Mouse (Mus musculus): ENCODE results near the gene Fam53b. TPM values are rescaled to one million over a fixed set of nuclear protein-coding genes. Genes with fewer than 3 reads are reported as not detected.
A peak's percentile ranks its signal among the peaks of the same experiment; 100 is the strongest.

The Fam53b gene
- polyA plus RNA-seq, 1 experiment, result 52.4 TPM

GRCm38 (mm10) chr7:132852173-132852844 is 38.6 kb upstream of the Fam53b start, which contains the start of gene Eef1akmt2:
Gene Eef1akmt2, minus strand, starts transcription at chr7:132852673.
- H3K4me3 ChIP-seq (ENCODE audit: extremely low read depth, insufficient read depth, insufficient read length), result peak within 1 kb of the TSS; percentile 77
- TF ChIP-seq CTCF (IDR thresholded peaks at IDR 0.05; ENCODE audit: extremely low read depth, insufficient read depth, insufficient read length, insufficient replicate concordance) (no peak), POLR2A (IDR thresholded peaks at IDR 0.05; ENCODE audit: low read depth, low read length) (peak; percentile 34)
- H3K27ac ChIP-seq (ENCODE audit: insufficient read depth, low read length), result peak within 1 kb of the TSS; percentile 95
- peaks cover 5% of the 10 kb centered on the region; the same call in 1 of the 2 replicates for H3K4me1 ChIP-seq (ENCODE audit: control insufficient read depth, insufficient read depth, insufficient read length)
- 1% methylated on average over 37 of the region's 37 CpGs for WGBS
- DNase-seq (ENCODE audit: low read depth in 1 of 2, low spot score in 2 of 2), result peak; percentile 77 to 81
- H3K36me3 ChIP-seq (ENCODE audit: control insufficient read depth, insufficient read depth, low read length), result peaks cover 9% of the 10 kb centered on the region
- no peaks in the 10 kb centered on the region for H3K27me3 ChIP-seq (ENCODE audit: control insufficient read depth, insufficient read depth, low read length)

DNA sequence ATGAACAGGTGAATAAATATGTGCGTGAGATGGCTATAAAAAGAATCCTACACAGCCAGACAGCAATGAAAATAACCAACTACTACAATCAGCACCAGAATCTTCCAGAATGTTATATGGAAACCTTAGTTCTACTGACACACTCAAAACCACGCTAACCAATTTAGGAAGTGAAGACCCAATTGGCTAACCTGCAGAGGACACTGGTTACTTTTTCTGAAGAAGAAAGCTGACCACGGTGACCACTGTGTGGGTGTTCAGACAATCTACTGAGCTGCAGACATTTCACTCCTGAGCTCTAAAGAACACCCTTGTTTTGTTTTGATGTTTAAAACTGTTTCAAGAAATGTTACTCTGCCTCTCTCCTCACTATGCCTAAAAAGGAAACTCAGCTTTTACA is 29.5 kb upstream of the Fam53b start:
- TF ChIP-seq CTCF (IDR thresholded peaks at IDR 0.05; ENCODE audit: extremely low read depth, insufficient read depth, insufficient read length, insufficient replicate concordance) (no peak), POLR2A (IDR thresholded peaks at IDR 0.05; ENCODE audit: low read depth, low read length) (no peak)
- 65% methylated on average over 3 of the region's 3 CpGs for WGBS
- peaks cover 11% of the 10 kb centered on the region for H3K36me3 ChIP-seq (ENCODE audit: control insufficient read depth, insufficient read depth, low read length)
- H3K4me3 ChIP-seq (ENCODE audit: extremely low read depth, insufficient read depth, insufficient read length), result no peak overlapping the region
- no peaks in the 10 kb centered on the region for H3K27me3 ChIP-seq (ENCODE audit: control insufficient read depth, insufficient read depth, low read length)
- no peaks in the 10 kb centered on the region for H3K4me1 ChIP-seq (ENCODE audit: control insufficient read depth, insufficient read depth, insufficient read length)
- DNase-seq (ENCODE audit: low read depth in 1 of 2, low spot score in 2 of 2), result no peak
- H3K27ac ChIP-seq (ENCODE audit: insufficient read depth, low read length), result no peak overlapping the region

DNA sequence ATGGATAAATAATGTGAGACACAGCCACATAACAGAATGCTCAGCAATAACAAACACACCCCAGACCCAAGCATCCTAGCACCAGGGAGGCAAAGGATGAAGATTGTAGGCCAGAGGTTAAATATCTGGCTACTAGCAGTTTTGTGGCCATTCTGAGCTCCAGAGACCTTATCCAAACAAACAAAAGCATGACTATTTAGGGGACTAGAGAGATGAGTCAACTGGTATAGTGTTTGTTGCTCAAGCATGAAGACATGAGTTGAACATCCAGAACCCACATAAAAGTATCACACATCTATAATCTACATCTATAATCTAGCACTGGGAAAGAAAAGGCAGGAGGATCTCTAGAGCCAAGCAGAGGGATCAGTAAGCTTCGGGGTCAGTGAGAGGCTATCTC is 28.8 kb upstream of the Fam53b start:
- 92% methylated on average over 1 of the region's 1 CpGs for WGBS
- no peak for DNase-seq (ENCODE audit: low read depth in 1 of 2, low spot score in 2 of 2)
- TF ChIP-seq CTCF (IDR thresholded peaks at IDR 0.05; ENCODE audit: extremely low read depth, insufficient read depth, insufficient read length, insufficient replicate concordance), result no peak
- Histone ChIP-seq H3K27me3 (ENCODE audit: control insufficient read depth, insufficient read depth, low read length) (no peaks in the 10 kb centered on the region), H3K36me3 (ENCODE audit: control insufficient read depth, insufficient read depth, low read length) (peaks cover 9% of the 10 kb centered on the region), H3K27ac (ENCODE audit: insufficient read depth, low read length) (no peak overlapping the region), H3K4me1 (ENCODE audit: control insufficient read depth, insufficient read depth, insufficient read length) (no peaks in the 10 kb centered on the region), H3K4me3 (ENCODE audit: extremely low read depth, insufficient read depth, insufficient read length) (no peak overlapping the region)

- TF ChIP-seq CTCF (IDR thresholded peaks at IDR 0.05; ENCODE audit: extremely low read depth, insufficient read depth, insufficient read length, insufficient replicate concordance) (no peak), POLR2A (IDR thresholded peaks at IDR 0.05; ENCODE audit: low read depth, low read length) (no peak)
- Histone ChIP-seq H3K4me1 (ENCODE audit: control insufficient read depth, insufficient read depth, insufficient read length) (no peaks in the 10 kb centered on the region), H3K36me3 (ENCODE audit: control insufficient read depth, insufficient read depth, low read length) (peaks cover 6% of the 10 kb centered on the region), H3K27me3 (ENCODE audit: control insufficient read depth, insufficient read depth, low read length) (no peaks in the 10 kb centered on the region), H3K27ac (ENCODE audit: insufficient read depth, low read length) (no peak overlapping the region), H3K4me3 (ENCODE audit: extremely low read depth, insufficient read depth, insufficient read length) (no peak overlapping the region)
- WGBS, result 90% methylated on average over 5 of the region's 5 CpGs
- no peak for DNase-seq (ENCODE audit: low read depth in 1 of 2, low spot score in 2 of 2)
Measured at GRCm38 (mm10) chr7:132841287-132841686, 27.6 kb upstream of the Fam53b start.

- Histone ChIP-seq H3K36me3 (ENCODE audit: control insufficient read depth, insufficient read depth, low read length) (peaks cover 15% of the 10 kb centered on the region), H3K27ac (ENCODE audit: insufficient read depth, low read length) (no peak overlapping the region), H3K27me3 (ENCODE audit: control insufficient read depth, insufficient read depth, low read length) (no peaks in the 10 kb centered on the region), H3K4me3 (ENCODE audit: extremely low read depth, insufficient read depth, insufficient read length) (no peak overlapping the region), H3K4me1 (ENCODE audit: control insufficient read depth, insufficient read depth, insufficient read length) (no peaks in the 10 kb centered on the region)
- TF ChIP-seq CTCF (IDR thresholded peaks at IDR 0.05; ENCODE audit: extremely low read depth, insufficient read depth, insufficient read length, insufficient replicate concordance) (no peak), POLR2A (IDR thresholded peaks at IDR 0.05; ENCODE audit: low read depth, low read length) (no peak)
- WGBS, result 83% methylated on average over 4 of the region's 4 CpGs
- DNase-seq (ENCODE audit: low read depth in 1 of 2, low spot score in 2 of 2), result no peak
Measured at GRCm38 (mm10) chr7:132830955-132831354, 17.3 kb upstream of the Fam53b start.

GRCm38 (mm10) chr7:132824346-132825022 is 10.8 kb upstream of the Fam53b start:
- TF ChIP-seq CTCF (IDR thresholded peaks at IDR 0.05; ENCODE audit: extremely low read depth, insufficient read depth, insufficient read length, insufficient replicate concordance) (no peak), POLR2A (IDR thresholded peaks at IDR 0.05; ENCODE audit: low read depth, low read length) (no peak)
- DNase-seq (ENCODE audit: low read depth in 1 of 2, low spot score in 2 of 2), result no peak
- H3K27ac ChIP-seq (ENCODE audit: insufficient read depth, low read length), result no peak overlapping the region
- H3K4me3 ChIP-seq (ENCODE audit: extremely low read depth, insufficient read depth, insufficient read length), result no peak overlapping the region
- H3K27me3 ChIP-seq (ENCODE audit: control insufficient read depth, insufficient read depth, low read length), result no peaks in the 10 kb centered on the region
- H3K4me1 ChIP-seq (ENCODE audit: control insufficient read depth, insufficient read depth, insufficient read length), result no peaks in the 10 kb centered on the region
- 15% methylated on average over 1 of the region's 1 CpGs for WGBS
- peaks cover 5% of the 10 kb centered on the region; the same call in 1 of the 2 replicates for H3K36me3 ChIP-seq (ENCODE audit: control insufficient read depth, insufficient read depth, low read length)

GRCm38 (mm10) chr7:132823832-132824231 is 10.1 kb upstream of the Fam53b start:
- no peak for DNase-seq (ENCODE audit: low read depth in 1 of 2, low spot score in 2 of 2)
- Histone ChIP-seq H3K36me3 (ENCODE audit: control insufficient read depth, insufficient read depth, low read length) (peaks cover 5% of the 10 kb centered on the region; the same call in 1 of the 2 replicates), H3K27ac (ENCODE audit: insufficient read depth, low read length) (no peak overlapping the region), H3K4me3 (ENCODE audit: extremely low read depth, insufficient read depth, insufficient read length) (no peak overlapping the region), H3K27me3 (ENCODE audit: control insufficient read depth, insufficient read depth, low read length) (no peaks in the 10 kb centered on the region), H3K4me1 (ENCODE audit: control insufficient read depth, insufficient read depth, insufficient read length) (no peaks in the 10 kb centered on the region)
- TF ChIP-seq POLR2A (IDR thresholded peaks at IDR 0.05; ENCODE audit: low read depth, low read length), result no peak
- no peak for TF ChIP-seq CTCF (IDR thresholded peaks at IDR 0.05; ENCODE audit: extremely low read depth, insufficient read depth, insufficient read length, insufficient replicate concordance)
